Mouse (Mus musculus) hematopoietic multipotent progenitor cell, adult 10-12 weeks (in vitro differentiated cells): ENCODE results near the gene Hist1h4d. TPM values are rescaled to one million over a fixed set of nuclear protein-coding genes. Genes with fewer than 3 reads are reported as not detected.

Experiments used
- polyA plus RNA-seq: library from polyadenylated mRNA; stranded (reverse); fragments of >175 nt; gene quantifications from 2 replicates; pipeline ENCODE4 v1.2.3, GENCODE M21; 2012; ENCODE audit warnings: low replicate concordance

Hist1h4d gene
- polyA plus RNA-seq, 1 experiment, result 12.6 TPM

Other genes starting within 250 kb of the Hist1h4d start
- gene Zfp322a, start 212.4 kb upstream of the Hist1h4d start, polyA plus RNA-seq, result 0.58 and 1.2 TPM in 2 replicates
- 4.2 and 5.2 TPM in 2 replicates for gene Abt1, start 157.7 kb upstream of the Hist1h4d start, polyA plus RNA-seq
- 0.04 TPM in 1 of 2 replicates, not detected in the other for gene Btn1a1, start 115.7 kb upstream of the Hist1h4d start, polyA plus RNA-seq
- not detected in 2 replicates for gene Btn2a2, start 92.7 kb upstream of the Hist1h4d start, polyA plus RNA-seq
- gene Hist1h4h, start 50.5 kb upstream of the Hist1h4d start, polyA plus RNA-seq, result 10.6 and 15.4 TPM in 2 replicates
- gene Hist1h2af, start 47.7 kb upstream of the Hist1h4d start, polyA plus RNA-seq, result 44.2 and 69.4 TPM in 2 replicates
- gene Hist1h3g, start 46.2 kb upstream of the Hist1h4d start, polyA plus RNA-seq, result 1.6 and 7.3 TPM in 2 replicates
- 0.36 and 0.54 TPM in 2 replicates for gene Hist1h2bh, start 38.2 kb upstream of the Hist1h4d start, polyA plus RNA-seq
- gene Hist1h3f, start 37.5 kb upstream of the Hist1h4d start, polyA plus RNA-seq, result 2.4 and 2.8 TPM in 2 replicates
- 3.8 and 7.2 TPM in 2 replicates for gene Hist1h4f, start 29.9 kb upstream of the Hist1h4d start, polyA plus RNA-seq
- 0.55 and 0.68 TPM in 2 replicates for gene Hist1h1d, start 28.3 kb upstream of the Hist1h4d start, polyA plus RNA-seq
- 3.2 and 3.6 TPM in 2 replicates for gene Hist1h3e, start 19.2 kb upstream of the Hist1h4d start, polyA plus RNA-seq
- gene Hist1h2ae, start 10.4 kb upstream of the Hist1h4d start, polyA plus RNA-seq, result 4.8 and 7.7 TPM in 2 replicates
- 4.5 and 23.6 TPM in 2 replicates for gene Hist1h2bg, start 10.2 kb upstream of the Hist1h4d start, polyA plus RNA-seq
- gene Hist1h2bf, start 7.4 kb upstream of the Hist1h4d start, polyA plus RNA-seq, result 2.0 and 4.0 TPM in 2 replicates
- gene Hist1h2ad, start 7.2 kb upstream of the Hist1h4d start, polyA plus RNA-seq, result 2.4 and 2.6 TPM in 2 replicates
- 0.33 and 1.7 TPM in 2 replicates for gene Hist1h3d, start 5.8 kb upstream of the Hist1h4d start, polyA plus RNA-seq
- gene Hist1h2be, start 39.5 kb downstream of the Hist1h4d start, polyA plus RNA-seq, result 1.4 and 1.7 TPM in 2 replicates
- 5.6 and 11.8 TPM in 2 replicates for gene Hist1h1e, start 41.0 kb downstream of the Hist1h4d start, polyA plus RNA-seq
- gene Hist1h2ac, start 102.3 kb downstream of the Hist1h4d start, polyA plus RNA-seq, result 0.80 and 1.2 TPM in 2 replicates
- gene Hist1h2bc, start 102.6 kb downstream of the Hist1h4d start, polyA plus RNA-seq, result 10.2 and 11.3 TPM in 2 replicates
- gene Hist1h1t, start 114.2 kb downstream of the Hist1h4d start, polyA plus RNA-seq, result not detected in 2 replicates
- gene Hist1h4c, start 116.9 kb downstream of the Hist1h4d start, polyA plus RNA-seq, result 2.4 and 2.5 TPM in 2 replicates
- 12.7 and 34.4 TPM in 2 replicates for gene Hfe, start 129.3 kb downstream of the Hist1h4d start, polyA plus RNA-seq
- 26.1 and 77.9 TPM in 2 replicates for gene Hist1h1c, start 157.2 kb downstream of the Hist1h4d start, polyA plus RNA-seq
- 0.55 and 4.8 TPM in 2 replicates for gene Hist1h3c, start 164.0 kb downstream of the Hist1h4d start, polyA plus RNA-seq
- gene Hist1h2bb, start 165.1 kb downstream of the Hist1h4d start, polyA plus RNA-seq, result 3.5 and 6.0 TPM in 2 replicates
- gene Hist1h2ab, start 169.5 kb downstream of the Hist1h4d start, polyA plus RNA-seq, result 4.8 and 6.2 TPM in 2 replicates
- gene Hist1h3b, start 170.7 kb downstream of the Hist1h4d start, polyA plus RNA-seq, result 4.0 TPM in 1 of 2 replicates, not detected in the other
- gene Hist1h4b, start 175.4 kb downstream of the Hist1h4d start, polyA plus RNA-seq, result 4.4 and 10.3 TPM in 2 replicates
- gene Hist1h4a, start 179.6 kb downstream of the Hist1h4d start, polyA plus RNA-seq, result 5.9 and 9.4 TPM in 2 replicates
- gene Hist1h3a, start 180.8 kb downstream of the Hist1h4d start, polyA plus RNA-seq, result 1.4 and 5.7 TPM in 2 replicates
- gene Hist1h1a, start 182.1 kb downstream of the Hist1h4d start, polyA plus RNA-seq, result 0.40 and 0.81 TPM in 2 replicates
- gene Trim38, start 188.3 kb downstream of the Hist1h4d start, polyA plus RNA-seq, result not detected in 2 replicates
- not detected in 2 replicates for gene Slc17a2, start 225.4 kb downstream of the Hist1h4d start, polyA plus RNA-seq